Mouse (Mus musculus): ENCODE results near the gene Prrc2c. TPM values are rescaled to one million over a fixed set of nuclear protein-coding genes. Genes with fewer than 3 reads are reported as not detected.

Gene Prrc2c
- total RNA-seq, 2 experiments from 2014 or later, result 70.8 to 77.9 TPM

- intact Hi-C loops (cut with DNase I), result no loop called here
- no peak for DNase-seq
These were observed 116.5 kb downstream of the Prrc2c start for GRCm38 (mm10) chr1:162623895-162624294.

Small RNA genes lying within 50 kb of the gene (microRNA-seq; reads per million reads assigned to microRNA genes)
- 0 reads per million in 2 experiments for gene Gm27616 (ENCODE audit: borderline number of aligned reads in 2 of 2)

Other genes starting within 250 kb of the Prrc2c start
- gene Mettl13, start 192.0 kb downstream of the Prrc2c start, total RNA-seq (2021), result 1 to 10 TPM; 5.1 to 7.5 TPM
- 10 to 100 TPM; 22.8 to 23.7 TPM for gene Vamp4, start 170.0 kb downstream of the Prrc2c start, total RNA-seq (2021)
- gene Myoc, start 101.4 kb downstream of the Prrc2c start, total RNA-seq (2021), result 1 to 10 TPM; 2.1 to 2.5 TPM
- not detected for gene Myocos, start 82.3 kb downstream of the Prrc2c start, total RNA-seq (2021)
- under 1 TPM in 1 of 2 experiments, not detected in 1; 0.14 TPM for gene Fmo4, start 73.4 kb upstream of the Prrc2c start, total RNA-seq (2021)
- gene Fmo1, start 126.1 kb upstream of the Prrc2c start, total RNA-seq (2021), result 10 to 100 TPM; 36.2 to 53.0 TPM
- 10 to 100 TPM; 40.6 to 56.9 TPM for gene Fmo2, start 158.2 kb upstream of the Prrc2c start, total RNA-seq (2021)
- gene Fmo6, start 197.0 kb upstream of the Prrc2c start, total RNA-seq (2021), result not detected
- not detected for gene Fmo3, start 244.0 kb upstream of the Prrc2c start, total RNA-seq (2021)

Data from heart, postnatal 36 days (tissue).